Mouse (Mus musculus) frontal cortex, adult 2 months (tissue): Measurements from ENCODE around the gene Prkag2. TPM values are rescaled to one million over a fixed set of nuclear protein-coding genes. Genes with fewer than 3 reads are reported as not detected.
A peak's percentile ranks its signal among the peaks of the same experiment; 100 is the strongest.
"Not testable (repeated sequence)": the region's sequence is repeated elsewhere in the genome, so short reads cannot be mapped to it uniquely, and the experiment has no call there.

Source experiments
- DNase-seq, 2 experiments: peaks; one replicate each; pipeline ENCODE4 v3.0.0; 2022; ENCODE audit warnings: low spot score in 1 of 2; ENCODE audit errors: extremely low spot score in 1 of 2
- polyA plus RNA-seq: library from polyadenylated mRNA; depleted of rRNA; stranded (reverse); fragments of >200 nt; gene quantifications from 2 replicates; pipeline ENCODE4 v1.2.3, GENCODE M21; 2012

Prkag2 gene
- polyA plus RNA-seq, 1 experiment, result 109 TPM

GRCm38 (mm10) chr5:25088111-25088510 lies 12.3 kb downstream of the Prkag2 start:
- DNase-seq, result no peak

GRCm38 (mm10) chr5:25087064-25087463 lies 13.4 kb downstream of the Prkag2 start:
- peak; percentile 75 to 81 for DNase-seq

GRCm38 (mm10) chr5:25086234-25086633 lies 14.2 kb downstream of the Prkag2 start:
- peak; percentile 50 to 78 for DNase-seq

GRCm38 (mm10) chr5:25085170-25085569 lies 15.3 kb downstream of the Prkag2 start:
- DNase-seq, result peak; percentile 88 to 89

- no peak for DNase-seq
Measured at GRCm38 (mm10) chr5:25083816-25084215, 16.6 kb downstream of the Prkag2 start.

GRCm38 (mm10) chr5:25082542-25082941 lies 17.9 kb downstream of the Prkag2 start:
- DNase-seq, result no peak

- DNase-seq, result peak; percentile 57 to 82
Measured at GRCm38 (mm10) chr5:25081545-25081944, 18.9 kb downstream of the Prkag2 start.

- no peak for DNase-seq
Measured at GRCm38 (mm10) chr5:25080994-25081393, 19.4 kb downstream of the Prkag2 start.

- peak; percentile 75 to 89 for DNase-seq
Measured at GRCm38 (mm10) chr5:25080438-25080945, 19.9 kb downstream of the Prkag2 start.

GRCm38 (mm10) chr5:25079766-25080265 lies 20.6 kb downstream of the Prkag2 start:
- DNase-seq, result no peak

GRCm38 (mm10) chr5:25077873-25078651 lies 22.4 kb downstream of the Prkag2 start:
- DNase-seq, result no peak

GRCm38 (mm10) chr5:25077258-25077657 lies 23.2 kb downstream of the Prkag2 start:
- not testable (repeated sequence) for DNase-seq

GRCm38 (mm10) chr5:25075623-25076022 lies 24.8 kb downstream of the Prkag2 start:
- no peak for DNase-seq

GRCm38 (mm10) chr5:25069815-25070214 lies 30.6 kb downstream of the Prkag2 start:
- no peak for DNase-seq

- DNase-seq, result no peak
Measured at GRCm38 (mm10) chr5:25067122-25067521, 33.3 kb downstream of the Prkag2 start.

GRCm38 (mm10) chr5:25064270-25065232 lies 35.9 kb downstream of the Prkag2 start:
- no peak for DNase-seq

GRCm38 (mm10) chr5:25062506-25063132 lies 37.8 kb downstream of the Prkag2 start:
- DNase-seq, result no peak

- peak in 1 of 2 experiments; percentile 53 for DNase-seq
Measured at GRCm38 (mm10) chr5:25058853-25059741, 41.3 kb downstream of the Prkag2 start.

GRCm38 (mm10) chr5:25058417-25058816 lies 42.0 kb downstream of the Prkag2 start:
- DNase-seq, result no peak
